Mouse (Mus musculus): ENCODE results near the gene Ephb2.

- no peak for TF ChIP-seq ZNF384 (IDR thresholded peaks at IDR 0.05; ENCODE audit: low read depth, low read length)
- no peak for TF ChIP-seq CTCF (conservative IDR thresholded peaks at IDR 0.05 in 1 of 2, IDR thresholded peaks at IDR 0.05 in 1 of 2; ENCODE audit: low read depth in 2 of 2, low read length in 2 of 2)
- TF ChIP-seq MEF2A (IDR thresholded peaks at IDR 0.05; ENCODE audit: borderline replicate concordance, low read depth, low read length): no peak
- no peak for TF ChIP-seq EP300 (IDR thresholded peaks at IDR 0.05; ENCODE audit: low read length)
Measured at GRCm38 (mm10) chr4:136786453-136787276, 49.1 kb downstream of the Ephb2 start.
